Comparison of ENCODE assay signal across 8 mouse cellular contexts in the genomic region with DNA sequence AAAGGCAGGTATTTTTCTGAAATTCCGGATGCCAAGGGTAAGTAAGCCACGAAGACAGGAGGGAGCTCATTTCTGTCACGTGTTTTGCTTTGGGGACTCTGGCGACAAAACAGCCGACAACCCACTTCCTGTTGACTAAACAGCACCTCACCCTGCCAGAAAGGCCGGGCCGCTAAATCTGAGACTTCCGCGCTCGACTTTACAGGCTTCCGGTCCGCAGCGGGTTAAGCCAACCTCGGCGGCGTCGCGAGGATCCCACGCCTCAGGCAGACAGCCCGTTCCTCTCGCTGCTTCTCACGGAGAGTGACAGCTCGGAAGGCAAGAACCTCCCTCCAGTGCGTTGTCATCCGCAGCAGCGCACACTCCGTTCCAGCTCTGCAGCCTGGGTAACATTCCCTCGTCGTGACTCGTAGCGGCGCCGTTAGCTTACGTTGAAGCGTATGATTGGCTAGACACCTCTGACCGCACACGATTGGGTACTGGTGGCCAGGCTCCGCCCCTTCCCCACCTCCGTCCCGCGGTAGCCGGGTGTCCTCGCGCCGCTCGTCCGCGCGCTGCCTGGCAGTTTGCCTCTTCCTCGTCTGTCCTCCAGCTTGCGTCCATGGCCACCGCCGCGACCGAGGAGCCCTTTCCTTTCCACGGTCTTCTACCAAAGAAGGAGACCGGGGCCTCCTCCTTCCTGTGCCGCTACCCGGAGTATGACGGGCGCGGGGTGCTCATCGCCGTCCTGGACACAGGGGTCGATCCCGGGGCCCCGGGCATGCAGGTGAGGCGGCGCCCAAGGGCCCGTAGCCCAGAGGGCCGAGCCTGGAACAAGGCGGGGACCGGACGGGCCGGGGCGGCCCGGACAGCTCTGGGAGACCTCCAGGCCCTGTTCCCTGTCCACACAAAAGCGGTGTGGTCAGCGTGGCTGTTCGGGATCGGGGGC. TPM values are rescaled to one million over a fixed set of nuclear protein-coding genes. Genes with fewer than 3 reads are reported as not detected.
A peak's percentile ranks its signal among the peaks of the same experiment; 100 is the strongest.
DNase-seq lines count a peak whose midpoint lies in the region; ATAC-seq lines count a peak whose summit lies in the region.

A gene (plus strand): TSS at position 160 of the 928 bp plus-strand sequence.

- peak; percentile 99 for DNase-seq in adipocyte (ENCODE audit: low spot score)
- peak; percentile 99 for DNase-seq in embryo, embryonic 10 days (ENCODE audit: low spot score)
- DNase-seq in gastrocnemius, postnatal 10 days: peak; percentile 96
- DNase-seq in induced T-regulatory cell, adult 2 months (ENCODE audit: low read depth): peak; percentile 98
- DNase-seq in left cerebral cortex, adult 9 months (ENCODE audit: low spot score in 2 of 2): peak; percentile 97 to 98
- peak; percentile 94 for DNase-seq in right cerebral cortex, postnatal 14 days
- peak; percentile 92 to 96 for DNase-seq in urinary bladder, postnatal 36 days (ENCODE audit: low spot score in 2 of 2)

- ATAC-seq in megakaryocyte progenitor cell, adult 5-6 weeks (replicated peaks; ENCODE audit: poor library complexity): peak; percentile 95

RNA-seq across cellular contexts. Expression of the gene that starts here (rescaled TPM):
- 10 to 100 TPM; 39.2 to 41.8 TPM for total RNA-seq in gastrocnemius, postnatal 10 days (2021)
- 81.2 and 93.6 TPM in 2 replicates for total RNA-seq in megakaryocyte progenitor cell, adult 5-6 weeks (2015)
- total RNA-seq in megakaryocyte progenitor cell, adult 5-6 weeks (2017): 76.1 and 102 TPM in 2 replicates

Comparison
In these comparisons a context has a peak if more than half of its experiments do, and no peak if none do; other contexts are left out.
1. Peak in every context shown above with its lines: DNase-seq and ATAC-seq.